Mouse (Mus musculus) hindbrain, embryonic 10.5 days (tissue): ENCODE data around the gene Ceacam13. TPM values are rescaled to one million over a fixed set of nuclear protein-coding genes. Genes with fewer than 3 reads are reported as not detected.
"Not testable (repeated sequence)": the region's sequence is repeated elsewhere in the genome, so short reads cannot be mapped to it uniquely, and the experiment has no call there.

Experiments
- DNase-seq: peaks from one replicate; pipeline ENCODE4 v3.0.0-alpha.2; 2017; ENCODE audit warnings: low spot score
- H3K27ac ChIP-seq: fragments of 300-500 bp; sonication (generic); 2 replicates; pipeline ENCODE4 v1.5.1; 2016; ENCODE audit warnings: mild to moderate bottlenecking, moderate library complexity
- H3K27me3 ChIP-seq: fragments of 300-500 bp; sonication (generic); 2 replicates; pipeline ENCODE4 v1.6.1; 2016; ENCODE audit warnings: mild to moderate bottlenecking; ENCODE audit not compliant: poor library complexity, insufficient read depth, severe bottlenecking
- H3K36me3 ChIP-seq: fragments of 300-500 bp; sonication (generic); 2 replicates; pipeline ENCODE4 v1.6.1; 2016; ENCODE audit warnings: mild to moderate bottlenecking, moderate library complexity
- H3K4me1 ChIP-seq: fragments of 300-500 bp; sonication (generic); replicated peaks from 2 replicates; pipeline ENCODE4 v1.6.1; 2016; ENCODE audit warnings: mild to moderate bottlenecking
- H3K4me3 ChIP-seq: fragments of 300-500 bp; sonication (generic); 2 replicates; pipeline ENCODE4 v1.5.1; 2016; ENCODE audit warnings: mild to moderate bottlenecking, moderate library complexity
- H3K9me3 ChIP-seq: fragments of 300-500 bp; sonication (generic); 2 replicates; pipeline ENCODE4 v1.6.1; 2016; ENCODE audit warnings: mild to moderate bottlenecking, moderate library complexity
- WGBS: fragments of 180-500 bp; shearing (Covaris S2); methylation state at CpG from one replicate; pipeline ENCODE4 v1.1.7; 2016; 5-methylcytosine and 5-hydroxymethylcytosine counted together
- polyA plus RNA-seq: library from polyadenylated mRNA; unstranded; fragments of >200 nt; fragmentation: Nextera tagmentation; extraction: Ambion mirVana; gene quantifications from 2 replicates; pipeline ENCODE4 v1.2.1, GENCODE M21; 2016

Gene Ceacam13
- polyA plus RNA-seq: not detected in 2 replicates

GRCm38 (mm10) chr7:18009589-18009988, at the start of gene Ceacam13:
Ceacam13 (plus strand) TSS chr7:18009889.
- no peak for DNase-seq

GRCm38 (mm10) chr7:17971824-17972223, 37.9 kb upstream of the Ceacam13 start, which contains the start of gene Ceacam11:
Ceacam11 (plus strand) TSS chr7:17972124.
- Histone ChIP-seq H3K4me3 (no peak within 1 kb of the TSS), H3K9me3 (peaks cover 88% of the 10 kb centered on the region), H3K27me3 (no peaks in the 10 kb centered on the region), H3K36me3 (no peaks in the 10 kb centered on the region), H3K27ac (no peak within 1 kb of the TSS), H3K4me1 (no peaks in the 10 kb centered on the region)
- WGBS: 85% methylated on average over 4 of the region's 4 CpGs
- DNase-seq: no peak

More at GRCm38 (mm10) chr7:18009589-18009988, at the start of gene Ceacam13:
- Histone ChIP-seq H3K27me3 (no peaks in the 10 kb centered on the region), H3K4me3 (no peak within 1 kb of the TSS), H3K4me1 (no peaks in the 10 kb centered on the region), H3K36me3 (no peaks in the 10 kb centered on the region), H3K9me3 (peaks cover 76% of the 10 kb centered on the region), H3K27ac (no peak within 1 kb of the TSS)
- WGBS: 82% methylated on average over 4 of the region's 4 CpGs

- H3K27me3 ChIP-seq, H3K36me3 ChIP-seq, H3K27ac ChIP-seq, DNase-seq, H3K4me1 ChIP-seq, H3K4me3 ChIP-seq: not testable (repeated sequence)
- H3K9me3 ChIP-seq: peaks cover 36% of the 10 kb centered on the region
- WGBS: 88% methylated on average over 1 of the region's 1 CpGs
Observed at GRCm38 (mm10) chr7:18001131-18001530, 8.6 kb upstream of the Ceacam13 start.

GRCm38 (mm10) chr7:18065629-18066028, 55.9 kb downstream of the Ceacam13 start, which contains the start of gene Ceacam12:
Ceacam12 (plus strand) TSS chr7:18065929.
- Histone ChIP-seq H3K27me3 (no peaks in the 10 kb centered on the region), H3K27ac (no peak within 1 kb of the TSS), H3K9me3 (peaks cover 89% of the 10 kb centered on the region), H3K4me1 (no peaks in the 10 kb centered on the region), H3K4me3 (no peak within 1 kb of the TSS), H3K36me3 (no peaks in the 10 kb centered on the region)
- 71% methylated on average over 1 of the region's 1 CpGs for WGBS
- DNase-seq: no peak

Other genes starting within 250 kb of the Ceacam13 start
- gene Ceacam14, start 197.3 kb upstream of the Ceacam13 start, polyA plus RNA-seq: not detected in 2 replicates
- not detected in 2 replicates for gene Gm5155, start 138.1 kb upstream of the Ceacam13 start, polyA plus RNA-seq
- not detected in 2 replicates for gene Ceacam11, start 37.8 kb upstream of the Ceacam13 start, polyA plus RNA-seq
- gene Ceacam12, start 56.0 kb downstream of the Ceacam13 start, polyA plus RNA-seq: not detected in 2 replicates
- not detected in 2 replicates for gene Igfl3, start 166.6 kb downstream of the Ceacam13 start, polyA plus RNA-seq
- not detected in 2 replicates for gene Mill1, start 235.5 kb downstream of the Ceacam13 start, polyA plus RNA-seq